10 mouse cellular contexts compared by ENCODE assay signal in the genomic region with DNA sequence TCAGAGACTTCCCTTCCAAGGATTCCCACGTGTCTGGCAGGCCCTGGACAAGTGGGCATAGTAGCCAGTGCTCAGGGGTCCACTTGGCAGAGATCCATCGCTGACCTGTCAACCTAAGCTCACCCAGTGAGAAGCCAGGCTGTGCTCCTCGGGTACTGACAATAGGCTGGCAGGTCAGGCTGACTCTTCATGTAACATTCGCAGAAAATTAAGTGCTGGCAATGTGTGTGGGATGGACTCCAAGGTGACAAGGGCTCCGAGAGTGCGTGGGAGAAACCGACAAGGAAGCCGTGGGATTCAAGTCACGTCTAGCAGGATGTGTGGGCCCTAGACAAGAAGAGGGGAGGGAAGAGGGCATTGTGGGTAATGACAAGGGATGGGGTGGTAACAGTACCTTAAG.
DNase-seq lines count a peak whose midpoint lies in the region; ATAC-seq lines count a peak whose summit lies in the region.
"Had no signal": no experiment of that assay in that cellular context is flagged by ENCODE, and none has a peak within 500 bp of the region (broad histone marks: within the 10 kb centered on the region; RNA-seq: fewer than 3 reads in every experiment).

No protein-coding gene starts in this region.

- WGBS in lung, embryonic 15.5 days = 48% methylated on average over 9 of the region's 9 CpGs
- WGBS in hindbrain, embryonic 14.5 days = 51% methylated on average over 9 of the region's 9 CpGs
- 55% methylated on average over 9 of the region's 9 CpGs for WGBS in neural tube, embryonic 15.5 days

- H3K36me3 ChIP-seq in lung, embryonic 15.5 days = no peaks in the 10 kb centered on the region
- no peaks in the 10 kb centered on the region for H3K36me3 ChIP-seq in hindbrain, embryonic 14.5 days (replicated peaks; ENCODE audit: control insufficient read depth, insufficient read depth)
- no peaks in the 10 kb centered on the region for H3K36me3 ChIP-seq in neural tube, embryonic 15.5 days

- no peaks in the 10 kb centered on the region for H3K27me3 ChIP-seq in lung, embryonic 15.5 days
- no peaks in the 10 kb centered on the region for H3K27me3 ChIP-seq in hindbrain, embryonic 14.5 days (ENCODE audit: control insufficient read depth, insufficient read depth, low read length)
- no peaks in the 10 kb centered on the region for H3K27me3 ChIP-seq in neural tube, embryonic 15.5 days (replicated peaks)

- peaks cover 22% of the 10 kb centered on the region; the same call in 1 of the 2 replicates for H3K4me1 ChIP-seq in lung, embryonic 15.5 days
- peaks cover 40% of the 10 kb centered on the region for H3K4me1 ChIP-seq in hindbrain, embryonic 14.5 days (replicated peaks; ENCODE audit: control insufficient read depth, insufficient read depth, low read length)
- peaks cover 60% of the 10 kb centered on the region for H3K4me1 ChIP-seq in neural tube, embryonic 15.5 days

- H3K9ac ChIP-seq in lung, embryonic 15.5 days = no peak overlapping the region
- H3K9ac ChIP-seq in hindbrain, embryonic 14.5 days = no peak overlapping the region
- H3K9ac ChIP-seq in neural tube, embryonic 15.5 days (replicated peaks) = no peak overlapping the region
- H3K9ac ChIP-seq: lung, embryonic 14.5 days had no signal

- H3K4me2 ChIP-seq in lung, embryonic 15.5 days = 0 out of 2 replicates have a peak overlapping the region, but pooled peaks have one; percentile 16
- no peak overlapping the region for H3K4me2 ChIP-seq in hindbrain, embryonic 14.5 days (replicated peaks)
- H3K4me2 ChIP-seq in neural tube, embryonic 15.5 days = no peak overlapping the region
- H3K4me2 ChIP-seq: lung, embryonic 14.5 days had no signal

- ATAC-seq in lung, embryonic 15.5 days (ENCODE audit: borderline replicate concordance, extremely low read depth, low FRiP score, low TSS enrichment) = no peak
- ATAC-seq in hindbrain, embryonic 14.5 days (ENCODE audit: low FRiP score) = peak; percentile 38; the same call in 1 of the 2 replicates
- ATAC-seq in neural tube, embryonic 15.5 days (ENCODE audit: low FRiP score) = peak; percentile 10; the same call in 1 of the 2 replicates
- ATAC-seq in megakaryocyte-erythroid progenitor cell, adult 5-6 weeks (replicated peaks; ENCODE audit: low FRiP score, low TSS enrichment, poor library complexity, severe bottlenecking) = no peak
- no peak for ATAC-seq in inflammation-experienced regulatory T-cells, adult 6 months

- DNase-seq in lung, postnatal 25 days (ENCODE audit: low spot score) = no peak
- DNase-seq in cerebellum, postnatal 10 days = peak; percentile 76 to 82
- DNase-seq in hindbrain, embryonic 14.5 days (ENCODE audit: low spot score) = no peak
- DNase-seq in lung, postnatal 14 days = no peak
- DNase-seq: thymus, postnatal 36 days had no signal

- H3K4me3 ChIP-seq in lung, embryonic 15.5 days = no peak overlapping the region
- H3K4me3 ChIP-seq in hindbrain, embryonic 14.5 days (replicated peaks; ENCODE audit: low read length) = no peak overlapping the region
- H3K4me3 ChIP-seq in neural tube, embryonic 15.5 days (replicated peaks) = no peak overlapping the region

- H3K27ac ChIP-seq in lung, embryonic 15.5 days = no peak overlapping the region
- H3K27ac ChIP-seq in hindbrain, embryonic 14.5 days = peak overlapping the region; percentile 47; the same call in 1 of the 2 replicates
- peak overlapping the region; percentile 74 for H3K27ac ChIP-seq in neural tube, embryonic 15.5 days (replicated peaks)

- no peaks in the 10 kb centered on the region for H3K9me3 ChIP-seq in lung, embryonic 15.5 days
- H3K9me3 ChIP-seq in hindbrain, embryonic 14.5 days (ENCODE audit: control insufficient read depth, low read length) = no peaks in the 10 kb centered on the region
- no peaks in the 10 kb centered on the region for H3K9me3 ChIP-seq in neural tube, embryonic 15.5 days (replicated peaks)

Comparison
In these comparisons a context has a peak if more than half of its experiments do, and no peak if none do; other contexts are left out.
1. ATAC-seq: peak in hindbrain, embryonic 14.5 days (single experiment) and neural tube, embryonic 15.5 days (single experiment); none in lung, embryonic 15.5 days (single experiment), megakaryocyte-erythroid progenitor cell, adult 5-6 weeks (single experiment) and inflammation-experienced regulatory T-cells, adult 6 months (single experiment).
2. DNase-seq: peak in cerebellum, postnatal 10 days (2 of 2); none in lung, postnatal 25 days (single experiment), hindbrain, embryonic 14.5 days (single experiment) and lung, postnatal 14 days (single experiment).